ENCODE assay signal across 23 mouse cellular contexts in the genomic region with DNA sequence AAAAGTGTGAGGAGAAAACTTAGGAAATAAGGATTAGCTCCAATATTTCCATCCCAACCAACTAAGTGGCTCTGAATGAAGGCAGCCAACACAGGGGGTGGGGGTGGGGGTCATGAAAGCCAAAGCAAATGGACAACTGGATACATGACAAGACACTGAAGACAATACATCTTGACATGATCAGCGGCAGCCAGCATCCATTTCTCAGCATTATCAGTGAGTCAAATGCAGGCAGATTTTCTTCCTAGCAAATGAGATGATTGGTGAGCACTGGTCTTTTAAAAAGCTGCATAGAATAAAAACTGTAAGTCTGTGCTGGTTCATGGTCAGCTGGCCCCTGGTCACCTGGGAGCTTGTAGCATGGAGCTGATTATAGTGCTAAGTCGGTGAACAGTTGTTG.
"Had no signal": no experiment of that assay in that cellular context is flagged by ENCODE, and none has a peak within 500 bp of the region (broad histone marks: within the 10 kb centered on the region; RNA-seq: fewer than 3 reads in every experiment).

No protein-coding gene starts in this region.

- H3K4me1 ChIP-seq: hindbrain, embryonic 13.5 days; hindbrain, embryonic 15.5 days; kidney, embryonic 15.5 days; limb, embryonic 13.5 days; limb, embryonic 15.5 days had no signal

- DNase-seq: gastrocnemius, postnatal 14 days; gastrocnemius, postnatal 36 days; heart, adult 18-20 months; heart, postnatal 10 days; heart, postnatal 36 days; kidney, adult 11 months; kidney, adult 2 months; kidney, adult 9 months; kidney, postnatal 14 days; kidney, postnatal 36 days; layer of hippocampus, postnatal 36 days; left cerebral cortex, postnatal 4 days had no signal

- H3K9ac ChIP-seq: heart, embryonic 13.5 days; hindbrain, embryonic 13.5 days; hindbrain, embryonic 15.5 days; kidney, embryonic 15.5 days; limb, embryonic 13.5 days; limb, embryonic 15.5 days; liver, embryonic 12.5 days; liver, embryonic 14.5 days had no signal

- H3K36me3 ChIP-seq: heart, embryonic 10.5 days; heart, embryonic 13.5 days; hindbrain, embryonic 13.5 days; hindbrain, embryonic 15.5 days; kidney, embryonic 15.5 days; limb, embryonic 13.5 days; limb, embryonic 15.5 days; liver, embryonic 12.5 days had no signal

- H3K4me3 ChIP-seq: heart, embryonic 10.5 days; heart, embryonic 13.5 days; hindbrain, embryonic 13.5 days; hindbrain, embryonic 15.5 days; kidney, embryonic 15.5 days; limb, embryonic 13.5 days; limb, embryonic 15.5 days; liver, embryonic 12.5 days had no signal

- H3K9me3 ChIP-seq: heart, embryonic 10.5 days; heart, embryonic 13.5 days; hindbrain, embryonic 13.5 days; hindbrain, embryonic 15.5 days; kidney, embryonic 15.5 days; limb, embryonic 13.5 days; limb, embryonic 15.5 days; liver, embryonic 12.5 days had no signal

- H3K27ac ChIP-seq: heart, embryonic 10.5 days; heart, embryonic 13.5 days; hindbrain, embryonic 13.5 days; hindbrain, embryonic 15.5 days; hindbrain, postnatal 0 days; kidney, embryonic 15.5 days; kidney, postnatal 0 days; limb, embryonic 13.5 days; limb, embryonic 15.5 days; liver, embryonic 12.5 days; liver, embryonic 14.5 days had no signal

- H3K27me3 ChIP-seq: heart, embryonic 13.5 days; hindbrain, embryonic 13.5 days; hindbrain, embryonic 15.5 days; kidney, embryonic 15.5 days; limb, embryonic 13.5 days; limb, embryonic 15.5 days; liver, embryonic 12.5 days had no signal
